Mouse (Mus musculus): ENCODE results near the gene Hes1.

GRCm38 (mm10) chr16:30111069-30111468, 46.9 kb downstream of the Hes1 start:
- TF ChIP-seq CHD2 (IDR thresholded peaks at IDR 0.05; ENCODE audit: low read depth, low read length) (no peak), MAFK (IDR thresholded peaks at IDR 0.05; ENCODE audit: insufficient read depth, low read depth, low read length) (no peak), ZNF384 (IDR thresholded peaks at IDR 0.05; ENCODE audit: low read depth, low read length) (no peak), HCFC1 (IDR thresholded peaks at IDR 0.05; ENCODE audit: borderline replicate concordance, insufficient read depth, low read length) (no peak), ZC3H11A (IDR thresholded peaks at IDR 0.05; ENCODE audit: borderline replicate concordance, low read depth, low read length) (no peak)
